Mouse (Mus musculus) fat pad, adult 2 months (tissue): Measurements from ENCODE around the gene Zfp65.
"Not testable (repeated sequence)": the region's sequence is repeated elsewhere in the genome, so short reads cannot be mapped to it uniquely, and the experiment has no call there.

Source experiments
- DNase-seq: peaks from one replicate; pipeline ENCODE4 v3.0.0-alpha.2; 2011; ENCODE audit warnings: low read depth, low spot score; ENCODE audit errors: extremely low read depth

Gene Zfp65

DNA sequence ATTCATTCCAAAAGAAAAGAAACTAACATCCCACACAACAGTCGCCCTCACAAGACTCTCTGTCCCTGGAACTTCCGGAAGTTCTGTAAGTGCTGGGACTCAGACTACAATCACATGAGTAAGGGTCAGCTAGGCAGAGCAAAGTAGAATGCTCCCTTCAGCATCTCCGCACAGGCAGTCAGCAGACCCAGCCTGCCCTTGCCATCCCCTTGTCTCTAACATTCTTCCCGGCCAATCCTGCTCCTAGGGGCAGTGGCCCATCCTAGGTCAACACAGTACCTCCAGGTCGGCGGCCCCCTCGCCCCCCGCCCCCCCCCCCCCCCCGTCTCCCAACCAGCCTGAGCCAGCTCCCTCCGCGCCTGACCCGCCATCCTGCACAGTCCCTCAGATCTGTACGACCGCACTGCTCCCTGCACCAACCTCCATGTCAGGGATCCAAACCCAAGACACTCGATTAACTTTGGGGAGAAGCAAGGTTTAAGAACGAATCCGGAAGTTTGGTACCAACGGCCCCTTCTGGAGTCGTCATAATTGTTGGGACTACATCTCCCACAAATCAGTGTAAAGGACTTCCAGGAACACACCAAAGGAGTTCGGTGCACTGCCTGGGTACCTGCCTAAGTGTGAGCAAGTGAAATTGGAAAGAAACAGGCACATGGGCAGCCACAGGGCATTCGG is at the start of gene Zfp65:
Gene Zfp65, minus strand, starts transcription at position 533 of the 678 bp plus-strand sequence.
- peak; percentile 18 for DNase-seq

DNA sequence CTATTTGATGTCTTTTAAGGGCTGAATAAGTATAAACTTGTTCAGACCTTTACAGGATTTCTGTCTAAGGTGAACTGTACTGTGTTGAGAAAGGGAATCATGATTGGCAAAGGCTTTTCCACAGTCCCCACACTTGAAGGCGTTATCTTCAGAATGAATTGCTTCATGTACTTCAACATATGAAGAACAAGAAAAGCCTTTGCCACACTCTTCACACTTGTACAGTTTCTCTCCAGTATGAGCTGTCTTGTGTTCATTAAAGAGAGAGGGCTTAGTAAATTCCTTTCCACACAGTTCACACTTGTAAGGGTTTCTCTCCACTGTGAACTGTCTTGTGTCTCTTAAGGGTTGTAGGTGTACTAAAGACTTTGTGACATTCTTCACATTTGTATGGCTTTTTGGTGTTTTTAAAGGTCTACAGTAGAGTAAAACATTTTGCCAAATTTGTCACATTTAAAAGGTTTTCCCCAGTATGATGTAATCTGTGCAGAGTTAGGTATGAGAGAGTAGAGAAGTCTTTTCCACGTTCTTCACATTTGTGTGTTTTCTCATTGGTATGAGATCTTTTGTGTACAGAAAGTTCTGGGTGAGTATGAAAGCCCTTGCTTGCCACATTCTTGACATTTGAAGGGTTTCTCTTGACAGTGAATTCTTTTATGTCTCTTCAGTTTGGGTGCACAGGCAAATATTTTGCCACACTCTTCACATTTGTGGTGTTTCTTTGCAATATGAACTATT is 34.2 kb upstream of the Zfp65 start:
- no peak for DNase-seq

DNA sequence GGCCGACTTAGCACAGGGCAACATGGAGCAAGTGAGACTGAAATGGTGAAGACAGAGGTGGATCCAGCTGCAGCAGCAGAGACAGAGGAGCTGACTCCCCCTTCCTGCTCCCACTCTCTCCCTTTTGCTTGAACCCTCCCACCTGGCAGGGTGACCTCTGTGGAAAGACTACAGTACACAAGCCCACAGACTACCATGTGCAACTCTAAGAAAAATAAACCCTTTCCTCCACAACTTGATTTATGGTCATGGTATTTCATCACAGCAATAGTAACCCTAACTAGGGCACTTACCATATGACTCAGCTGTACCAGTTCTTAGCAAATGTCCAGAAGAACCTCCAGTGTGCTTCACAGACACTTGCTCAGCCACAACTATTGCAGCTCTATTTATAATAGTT is 31.0 kb upstream of the Zfp65 start:
- DNase-seq = no peak

DNA sequence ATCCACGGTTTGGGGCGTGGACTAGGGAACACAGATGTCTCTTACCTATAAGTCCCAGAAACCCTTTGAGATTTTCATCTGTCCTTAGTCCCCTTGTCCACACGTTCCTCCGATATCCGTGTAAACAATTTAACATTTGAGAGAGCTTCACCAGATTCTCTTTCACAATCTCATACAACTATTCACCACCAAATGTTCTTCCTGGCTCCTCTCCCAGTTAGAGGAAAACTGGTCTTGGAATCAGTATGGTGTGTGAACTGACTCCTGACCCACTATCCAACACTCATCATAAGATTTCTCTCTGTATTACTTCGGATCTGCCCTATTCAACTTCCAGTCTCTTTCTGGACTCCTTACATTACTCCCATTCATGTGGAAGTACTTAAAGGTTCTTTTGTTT is 26.8 kb upstream of the Zfp65 start:
- no peak for DNase-seq

DNA sequence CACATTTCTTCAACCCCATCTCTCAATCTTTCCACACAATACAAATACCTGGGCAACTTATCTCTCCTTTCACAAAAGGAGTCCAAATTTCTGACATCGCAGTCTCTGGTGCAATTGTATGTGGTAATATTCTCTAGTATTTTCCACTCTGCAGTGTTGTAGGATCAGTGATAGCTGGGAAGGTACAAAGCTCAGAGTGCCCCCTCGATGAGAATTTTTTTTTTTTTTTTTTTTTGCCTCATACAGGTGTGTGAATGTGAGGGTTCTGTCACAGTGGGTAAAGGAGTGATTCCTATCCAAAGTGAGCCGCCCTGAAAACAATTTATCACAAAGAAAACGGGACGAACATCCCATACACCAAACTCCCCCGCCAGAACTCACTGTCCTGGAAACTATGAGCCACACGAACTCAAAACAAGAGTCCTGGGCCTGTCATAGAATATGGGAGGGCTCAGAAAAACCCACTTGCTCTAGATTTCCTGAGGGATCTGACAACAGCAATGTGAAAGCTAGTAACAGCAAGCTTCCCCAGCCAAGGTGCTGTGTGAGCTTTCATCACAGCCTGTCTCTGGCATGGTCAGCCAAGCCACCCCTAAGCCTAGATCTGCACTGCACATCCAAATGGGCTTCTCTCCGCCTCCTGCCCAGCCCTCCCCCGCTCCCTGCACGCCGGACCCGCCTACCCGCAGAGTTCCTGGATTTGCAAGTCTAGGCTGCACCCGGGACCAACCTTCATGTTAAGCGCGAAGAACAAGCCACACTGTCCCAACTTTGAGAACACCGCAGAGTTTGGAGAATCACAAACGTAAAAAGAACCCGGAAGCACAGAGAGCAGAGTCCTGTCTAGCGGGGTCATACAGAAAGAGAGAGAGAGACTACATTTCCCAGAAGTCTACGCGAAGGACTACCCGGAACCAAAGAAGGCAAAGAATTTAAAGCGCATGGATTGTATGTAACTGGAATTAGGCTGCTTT is 25.6 kb upstream of the Zfp65 start, which contains the start of gene Zfp85:
Gene Zfp85, minus strand, starts transcription at position 896 of the 974 bp plus-strand sequence.
- peak; percentile 11 for DNase-seq

DNA sequence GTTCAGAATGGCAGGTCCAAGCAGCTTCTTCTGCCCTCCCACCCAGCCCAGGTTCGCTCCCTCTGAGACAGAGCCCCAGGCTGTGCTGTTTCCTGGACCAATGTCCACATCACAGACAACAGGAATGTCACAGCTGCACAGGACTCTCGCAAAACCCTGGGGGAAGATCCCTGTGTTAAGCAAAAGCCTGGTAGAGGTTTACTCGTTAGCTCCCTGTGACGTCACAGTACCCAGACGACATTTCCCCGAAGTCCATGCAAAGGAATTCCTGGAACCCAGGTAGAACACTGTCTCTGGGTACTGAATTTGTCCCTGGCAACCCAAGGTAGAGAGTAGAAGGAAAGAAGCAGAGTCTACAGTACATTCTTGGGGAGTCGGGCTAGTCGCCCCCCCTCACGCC is 14.9 kb upstream of the Zfp65 start:
- DNase-seq = no peak

DNA sequence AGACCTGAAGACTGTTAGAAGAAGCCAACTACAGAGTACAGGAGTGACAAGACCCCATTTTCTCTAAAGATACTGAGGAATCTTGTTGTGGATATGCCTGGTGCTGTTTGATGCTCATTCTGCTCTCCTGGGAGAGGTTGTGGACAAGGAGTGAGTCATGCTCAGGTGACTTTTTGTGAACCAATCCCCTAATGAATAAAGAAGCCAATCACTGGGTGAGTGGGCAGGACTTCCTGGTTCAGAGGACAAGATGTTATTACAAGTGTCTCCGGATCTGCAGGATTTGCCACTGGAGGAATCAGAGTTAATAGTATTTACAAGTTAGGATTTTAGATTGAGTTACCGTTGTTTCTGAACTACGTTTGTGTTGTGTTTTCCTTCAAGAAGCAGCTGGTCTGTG is 14.0 kb upstream of the Zfp65 start:
- DNase-seq = no peak

DNA sequence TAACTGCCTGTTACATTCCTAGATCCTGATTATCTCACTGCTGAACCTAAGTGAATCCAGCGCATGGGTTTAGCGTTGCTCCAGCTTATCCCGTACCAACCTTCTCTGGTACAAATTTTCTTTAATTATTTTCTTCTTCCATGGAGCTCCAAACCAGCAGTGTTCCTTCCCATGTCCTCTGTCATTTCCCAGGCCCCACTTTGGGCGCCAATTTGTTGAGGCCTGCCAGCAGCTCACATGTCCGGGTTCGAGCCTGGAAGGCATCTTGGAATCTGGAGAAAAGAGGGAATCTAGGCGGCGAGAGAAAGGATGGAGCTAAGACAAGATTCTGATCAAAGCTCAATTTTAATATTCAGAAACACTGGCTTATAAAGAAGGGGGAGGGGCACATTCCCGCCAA is 5.4 kb upstream of the Zfp65 start:
- DNase-seq = not testable (repeated sequence)

DNA sequence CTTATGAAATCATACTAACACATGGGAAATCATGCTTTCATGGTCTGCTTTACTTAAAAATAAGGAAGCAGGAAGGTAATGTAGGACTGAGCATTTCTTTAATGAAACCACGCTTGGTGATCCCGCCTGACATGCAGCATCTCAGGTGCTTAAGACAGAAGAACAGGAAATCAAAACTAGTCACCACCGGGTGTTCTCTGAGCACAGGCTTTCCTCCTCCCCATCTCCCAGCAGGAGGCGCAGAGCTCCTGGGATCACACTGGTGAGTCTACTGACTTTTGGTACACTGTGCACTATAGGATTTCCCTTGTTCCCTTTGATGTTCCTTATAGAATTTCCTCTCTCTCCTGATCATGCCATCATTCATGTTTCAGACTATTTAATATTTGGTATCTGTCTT is 468 bp upstream of the Zfp65 start:
- not testable (repeated sequence) for DNase-seq

DNA sequence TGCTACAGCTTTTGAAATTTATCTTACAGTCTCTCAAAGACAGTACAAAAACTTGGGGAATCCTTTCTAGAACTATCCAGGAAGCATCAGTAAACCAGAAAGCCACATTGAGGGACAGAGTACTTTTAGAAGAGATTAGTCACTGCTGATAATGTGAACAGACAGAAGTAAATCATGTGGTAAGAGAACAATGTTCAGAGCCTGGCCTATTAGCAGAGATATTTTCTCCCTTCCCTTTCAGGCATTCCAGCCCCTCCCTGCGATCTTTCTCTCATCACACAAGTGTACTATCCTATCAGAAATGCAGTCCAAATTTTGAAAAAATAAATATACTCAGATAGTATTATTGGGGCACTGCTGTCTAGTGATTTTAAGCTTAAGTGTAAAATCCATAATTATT is 867 bp downstream of the Zfp65 start:
- no peak for DNase-seq

DNA sequence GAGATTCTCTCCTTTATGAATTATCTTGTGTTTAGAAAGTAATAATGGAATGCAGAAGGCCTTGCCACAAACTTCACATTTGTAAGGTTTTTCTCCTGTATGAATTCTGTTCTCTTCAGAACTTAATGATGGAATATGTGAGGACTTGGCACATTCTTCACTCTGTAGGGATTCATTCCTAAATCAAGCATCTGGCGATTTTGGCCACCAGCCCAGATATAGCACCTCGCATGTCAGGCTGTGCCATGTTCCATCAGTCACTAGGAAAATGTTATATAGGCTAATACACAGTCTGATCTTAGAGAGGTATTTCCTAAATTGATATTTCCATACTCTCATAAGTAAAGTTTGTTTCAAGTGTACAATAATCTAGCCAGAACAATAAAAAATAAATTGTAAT is 3.6 kb downstream of the Zfp65 start:
- DNase-seq = not testable (repeated sequence)

DNA sequence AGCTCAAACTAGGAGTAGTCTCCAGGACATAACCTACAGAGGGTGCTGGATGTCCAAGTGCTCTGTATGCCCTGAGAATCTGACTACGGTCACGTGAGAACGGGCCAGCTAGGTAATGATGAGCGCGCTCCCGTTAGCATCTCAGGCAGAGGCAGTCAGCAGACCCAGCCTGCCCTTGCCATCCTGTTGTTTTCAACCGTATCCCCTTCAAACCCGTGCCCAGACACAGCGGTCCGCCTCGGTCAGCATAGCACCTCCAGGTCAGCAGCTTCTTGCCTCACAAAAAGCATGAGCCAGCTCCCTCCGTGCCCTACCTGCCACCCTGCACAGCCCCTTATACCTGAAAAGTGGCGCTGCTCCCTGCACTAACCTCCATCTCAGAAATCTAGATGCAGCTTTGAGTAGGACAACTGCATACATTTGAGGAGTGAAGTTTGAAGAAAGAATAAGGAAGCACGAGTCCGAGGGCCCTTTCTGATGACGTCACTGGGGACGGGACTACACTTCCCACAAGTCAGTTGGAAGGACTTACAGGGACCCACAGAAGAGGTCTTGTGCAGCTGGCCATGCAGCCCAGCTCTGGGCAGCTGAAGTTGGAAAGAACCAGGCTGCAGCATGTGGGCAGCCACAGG is 5.0 kb downstream of the Zfp65 start:
- peak; percentile 26 for DNase-seq

DNA sequence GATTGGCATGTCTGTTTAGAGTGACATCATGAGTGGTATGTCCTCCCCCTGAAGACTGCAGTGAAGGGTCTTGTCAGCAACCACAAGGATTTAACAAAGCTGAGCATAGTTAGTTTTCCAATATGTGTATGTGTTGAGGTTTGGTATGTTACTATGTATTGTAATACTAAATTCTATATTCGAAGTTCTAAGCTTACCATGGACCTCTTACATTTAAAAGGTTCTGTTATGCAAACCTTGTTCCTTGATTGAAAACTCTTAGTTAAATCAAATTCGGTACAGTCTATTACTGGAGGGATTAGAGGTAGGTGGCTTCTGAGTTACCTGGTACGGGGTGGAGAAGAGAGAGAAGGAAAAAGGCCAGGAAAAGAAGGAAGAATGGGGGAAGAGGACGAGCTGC is 42.0 kb downstream of the Zfp65 start, which contains the start of gene Zfp738:
Gene Zfp738, minus strand, starts transcription at position 101 of the 400 bp plus-strand sequence.
- no peak for DNase-seq

DNA sequence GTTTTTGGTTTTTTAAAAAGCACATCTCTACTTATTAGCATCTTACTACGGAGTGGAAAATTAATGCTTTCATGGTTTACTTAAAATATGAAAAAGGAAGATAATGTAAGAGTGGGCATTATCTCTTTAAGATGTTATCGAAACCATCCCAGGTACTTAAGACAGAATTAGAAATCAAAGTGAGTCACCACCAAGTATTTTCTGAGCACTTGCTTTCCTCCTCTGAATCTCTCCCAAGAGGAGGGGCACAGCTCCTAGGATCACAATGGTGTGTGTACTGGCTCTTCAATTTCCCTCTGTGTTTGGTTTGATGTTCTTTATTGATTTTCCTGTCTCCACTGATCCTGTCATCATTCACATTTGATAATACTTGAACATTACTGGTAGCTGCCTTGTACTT is 45.1 kb downstream of the Zfp65 start:
- not testable (repeated sequence) for DNase-seq

DNA sequence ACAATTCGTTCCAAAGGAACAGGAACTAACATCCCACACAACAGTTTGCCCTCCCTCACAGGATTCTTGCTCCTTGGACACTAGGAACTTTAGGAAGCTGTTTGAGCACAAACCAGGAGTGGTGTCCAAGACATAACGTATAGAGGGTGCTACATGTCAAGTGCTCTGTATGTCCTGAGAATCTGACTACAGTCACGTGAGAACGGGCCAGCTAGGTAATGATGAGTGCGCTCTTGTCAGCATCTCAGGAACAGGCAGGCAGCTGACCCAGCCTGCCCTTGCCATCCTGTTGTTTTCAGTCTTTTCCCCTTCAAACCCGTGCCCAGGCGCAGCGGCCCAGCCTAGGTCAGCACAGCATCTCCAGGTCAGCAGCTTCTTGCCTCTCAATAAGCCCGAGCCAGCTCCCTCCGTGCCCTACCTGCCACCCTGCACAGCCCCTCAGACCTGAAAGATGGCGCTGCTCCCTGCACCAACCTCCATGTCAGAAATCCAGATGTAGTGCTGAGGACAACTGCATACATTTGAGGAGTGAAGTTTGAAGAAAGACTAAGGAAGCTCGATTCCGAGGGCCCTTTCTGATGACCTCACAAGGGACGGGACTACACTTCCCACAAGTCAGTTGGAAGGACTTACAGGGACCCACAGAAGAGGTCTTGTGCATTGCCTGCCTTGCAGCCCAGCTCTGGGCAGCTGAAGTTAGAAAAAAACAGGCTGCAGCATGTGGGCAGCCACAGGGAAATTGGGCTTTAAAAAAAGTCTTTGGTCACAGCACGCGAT is 45.8 kb downstream of the Zfp65 start:
- DNase-seq = peak; percentile 45

DNA sequence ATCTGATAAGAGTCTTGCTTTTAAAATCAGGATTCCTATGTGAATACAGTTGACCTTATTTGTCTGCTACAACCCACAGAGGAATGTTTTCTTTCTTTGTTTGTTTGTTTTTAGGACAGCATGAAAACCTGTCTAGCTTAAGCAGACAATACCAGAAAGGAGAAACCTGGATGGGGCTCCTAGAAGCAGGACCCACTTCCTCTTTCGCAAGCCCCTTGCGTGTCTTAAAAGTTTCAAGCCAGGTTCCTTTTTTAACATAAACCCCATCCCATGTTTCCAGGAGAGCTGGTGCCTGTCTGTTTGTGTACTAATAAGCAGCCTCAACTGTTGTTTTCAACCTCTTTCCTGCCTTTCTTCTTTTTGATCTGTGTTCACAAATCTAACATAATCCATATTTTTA is 54.1 kb downstream of the Zfp65 start:
- DNase-seq = no peak
